Mouse (Mus musculus): ENCODE measurements around the gene Fes. TPM values are rescaled to one million over a fixed set of nuclear protein-coding genes. Genes with fewer than 3 reads are reported as not detected.

Fes gene
- polyA plus RNA-seq, 1 experiment, result 52.8 TPM

DNA sequence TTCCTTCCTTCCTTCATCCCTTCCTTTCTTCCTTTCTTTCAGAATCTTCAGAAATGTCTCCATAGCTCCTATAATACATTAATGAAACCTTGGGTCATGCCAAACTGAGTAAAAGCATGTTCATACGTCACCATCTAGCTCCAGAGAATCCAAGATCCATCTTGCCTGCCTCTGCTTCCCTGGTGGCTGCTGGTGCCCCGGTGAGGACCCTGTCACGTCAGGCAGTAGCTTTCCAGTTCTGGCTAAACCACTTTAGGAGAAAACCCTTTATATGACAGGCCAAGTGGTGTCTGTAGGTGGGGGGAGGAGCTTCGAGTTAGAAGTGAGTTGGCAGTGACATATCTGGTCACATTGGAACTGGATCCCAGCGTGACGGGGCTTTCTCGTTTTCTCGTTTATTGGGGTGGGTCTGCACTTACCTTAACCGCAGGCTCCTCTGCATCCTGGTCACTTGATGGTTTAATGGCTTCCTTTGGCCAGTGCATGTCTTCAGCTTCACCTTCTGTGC is 17.5 kb upstream of the Fes start, which contains the start of gene Furin:
Gene Furin, minus strand, starts transcription at position 249 of the 508 bp plus-strand sequence.
- Histone ChIP-seq H3K36me3 (ENCODE audit: control insufficient read depth, insufficient read depth, low read length) (no peaks in the 10 kb centered on the region), H3K4me3 (ENCODE audit: extremely low read depth, insufficient read depth, insufficient read length) (no peak within 1 kb of the TSS), H3K27ac (ENCODE audit: insufficient read depth, low read length) (no peak within 1 kb of the TSS), H3K27me3 (ENCODE audit: control insufficient read depth, insufficient read depth, low read length) (peaks cover 3% of the 10 kb centered on the region), H3K4me1 (ENCODE audit: control insufficient read depth, insufficient read depth, insufficient read length) (peaks cover 12% of the 10 kb centered on the region)
- DNase-seq (ENCODE audit: low read depth in 1 of 2, low spot score in 2 of 2), result no peak
- 80% methylated on average over 9 of the region's 9 CpGs for WGBS
- TF ChIP-seq CTCF (IDR thresholded peaks at IDR 0.05; ENCODE audit: extremely low read depth, insufficient read depth, insufficient read length, insufficient replicate concordance) (no peak), POLR2A (IDR thresholded peaks at IDR 0.05; ENCODE audit: low read depth, low read length) (no peak)

DNA sequence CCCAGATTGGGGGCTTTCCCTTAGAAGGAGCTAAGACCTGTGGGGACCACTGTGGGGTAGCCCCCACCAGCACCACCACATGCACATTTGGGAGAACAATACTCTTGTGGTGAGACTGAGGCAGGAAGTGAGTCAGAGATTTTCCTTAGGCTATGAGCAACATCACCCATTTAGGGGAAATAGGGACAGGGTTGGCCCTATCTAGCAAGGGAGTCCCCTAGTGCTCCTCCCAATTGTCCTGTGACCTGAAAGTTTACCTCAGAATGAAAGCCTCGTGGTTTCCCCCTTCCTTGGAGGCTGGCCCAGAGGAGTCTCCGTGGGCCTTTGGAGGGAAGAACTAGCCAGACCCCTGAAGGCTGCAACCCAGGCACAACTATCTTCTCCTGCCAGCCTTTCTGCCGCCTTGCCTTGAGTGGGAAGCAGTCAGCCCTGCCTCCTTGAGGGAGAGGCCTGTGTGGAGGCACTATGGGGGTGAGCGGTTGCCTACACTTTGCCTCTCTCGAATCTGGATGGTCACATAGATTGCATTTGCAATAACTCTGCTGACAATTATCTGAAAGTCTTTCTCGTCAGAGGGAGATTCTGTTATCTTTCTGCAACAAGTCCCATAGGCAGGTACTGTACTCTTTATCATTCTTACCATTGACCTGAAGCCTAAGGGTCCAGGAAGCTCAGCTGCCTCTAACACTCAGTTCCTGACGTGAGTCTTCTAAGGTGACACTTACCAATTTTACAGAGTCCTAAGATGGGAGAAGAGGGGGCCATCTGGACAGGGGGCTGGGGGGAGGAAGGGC is 16.6 kb upstream of the Fes start:
- 41% methylated on average over 7 of the region's 7 CpGs for WGBS
- H3K4me3 ChIP-seq (ENCODE audit: extremely low read depth, insufficient read depth, insufficient read length), result no peak overlapping the region
- TF ChIP-seq CTCF (IDR thresholded peaks at IDR 0.05; ENCODE audit: extremely low read depth, insufficient read depth, insufficient read length, insufficient replicate concordance), result no peak
- TF ChIP-seq POLR2A (IDR thresholded peaks at IDR 0.05; ENCODE audit: low read depth, low read length), result no peak
- peaks cover 3% of the 10 kb centered on the region for H3K27me3 ChIP-seq (ENCODE audit: control insufficient read depth, insufficient read depth, low read length)
- no peak overlapping the region for H3K27ac ChIP-seq (ENCODE audit: insufficient read depth, low read length)
- no peak for DNase-seq (ENCODE audit: low read depth in 1 of 2, low spot score in 2 of 2)
- peaks cover 14% of the 10 kb centered on the region for H3K4me1 ChIP-seq (ENCODE audit: control insufficient read depth, insufficient read depth, insufficient read length)
- no peaks in the 10 kb centered on the region for H3K36me3 ChIP-seq (ENCODE audit: control insufficient read depth, insufficient read depth, low read length)

DNA sequence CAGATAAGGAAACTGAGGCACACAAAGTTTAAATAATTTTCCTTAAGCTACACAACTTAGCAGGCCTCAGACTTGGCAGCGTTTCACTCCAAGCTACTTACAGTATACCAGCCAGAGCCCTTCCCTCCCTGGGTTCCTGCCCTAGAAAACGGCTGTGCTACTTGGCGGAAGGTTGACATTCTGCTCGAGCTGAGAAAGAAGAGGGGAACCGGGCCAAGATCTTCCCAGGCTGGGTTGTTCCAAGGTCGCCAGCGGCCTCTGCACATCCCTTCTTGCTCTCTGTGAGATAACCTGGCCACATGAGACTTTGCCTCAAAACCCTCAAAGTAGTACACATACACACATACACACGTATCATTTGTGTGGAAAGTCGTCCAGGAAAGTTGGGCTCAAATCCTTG is 15.8 kb upstream of the Fes start:
- peaks cover 3% of the 10 kb centered on the region for H3K27me3 ChIP-seq (ENCODE audit: control insufficient read depth, insufficient read depth, low read length)
- no peak for DNase-seq (ENCODE audit: low read depth in 1 of 2, low spot score in 2 of 2)
- 40% methylated on average over 9 of the region's 9 CpGs for WGBS
- H3K4me1 ChIP-seq (ENCODE audit: control insufficient read depth, insufficient read depth, insufficient read length), result peaks cover 14% of the 10 kb centered on the region
- TF ChIP-seq POLR2A (IDR thresholded peaks at IDR 0.05; ENCODE audit: low read depth, low read length), result no peak
- TF ChIP-seq CTCF (IDR thresholded peaks at IDR 0.05; ENCODE audit: extremely low read depth, insufficient read depth, insufficient read length, insufficient replicate concordance), result no peak
- no peaks in the 10 kb centered on the region for H3K36me3 ChIP-seq (ENCODE audit: control insufficient read depth, insufficient read depth, low read length)
- H3K4me3 ChIP-seq (ENCODE audit: extremely low read depth, insufficient read depth, insufficient read length), result no peak overlapping the region
- no peak overlapping the region for H3K27ac ChIP-seq (ENCODE audit: insufficient read depth, low read length)

DNA sequence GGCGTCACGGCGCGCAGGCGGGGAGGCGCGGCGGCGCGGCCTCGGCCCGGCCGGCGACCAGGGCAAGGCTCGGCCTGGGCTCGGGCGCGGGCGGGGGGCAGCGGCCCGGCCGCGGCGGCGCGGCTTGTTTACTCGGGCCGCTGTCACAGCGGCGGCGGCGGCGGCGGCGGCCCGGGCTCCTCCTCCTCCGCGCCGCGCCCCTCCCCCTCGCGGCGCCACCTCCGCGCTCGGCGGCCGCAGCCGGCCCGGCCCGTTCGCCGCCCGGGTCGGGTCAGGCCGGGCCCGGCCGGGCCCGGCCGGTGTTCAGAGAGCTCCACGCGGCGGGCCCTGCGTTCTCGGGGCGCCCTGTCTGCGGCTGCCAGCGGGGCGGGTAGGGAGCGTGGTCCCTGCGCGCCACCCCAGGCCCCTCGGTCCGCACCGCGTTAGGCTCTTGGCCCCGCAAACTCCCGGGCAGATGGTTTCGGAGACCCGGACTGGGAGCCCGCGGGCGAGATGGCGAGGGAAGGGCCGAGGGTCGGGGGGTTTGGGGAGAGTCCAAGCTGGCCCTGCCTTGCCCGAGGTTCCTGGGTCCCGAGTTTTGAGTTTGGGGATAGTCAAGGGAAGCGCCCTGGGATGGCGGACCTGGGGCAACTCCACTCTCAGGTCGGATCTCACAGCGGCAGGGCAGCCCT is 15.0 kb upstream of the Fes start:
- TF ChIP-seq CTCF (IDR thresholded peaks at IDR 0.05; ENCODE audit: extremely low read depth, insufficient read depth, insufficient read length, insufficient replicate concordance) (no peak), POLR2A (IDR thresholded peaks at IDR 0.05; ENCODE audit: low read depth, low read length) (no peak)
- Histone ChIP-seq H3K27ac (ENCODE audit: insufficient read depth, low read length) (peak overlapping the region; percentile 75), H3K4me3 (ENCODE audit: extremely low read depth, insufficient read depth, insufficient read length) (peak overlapping the region; percentile 71), H3K27me3 (ENCODE audit: control insufficient read depth, insufficient read depth, low read length) (peaks cover 3% of the 10 kb centered on the region), H3K36me3 (ENCODE audit: control insufficient read depth, insufficient read depth, low read length) (peaks cover 1% of the 10 kb centered on the region; the same call in 1 of the 2 replicates), H3K4me1 (ENCODE audit: control insufficient read depth, insufficient read depth, insufficient read length) (peaks cover 14% of the 10 kb centered on the region)
- DNase-seq (ENCODE audit: low read depth in 1 of 2, low spot score in 2 of 2), result peak in 1 of 2 experiments; percentile 63
- 9% methylated on average over 72 of the region's 92 CpGs for WGBS

DNA sequence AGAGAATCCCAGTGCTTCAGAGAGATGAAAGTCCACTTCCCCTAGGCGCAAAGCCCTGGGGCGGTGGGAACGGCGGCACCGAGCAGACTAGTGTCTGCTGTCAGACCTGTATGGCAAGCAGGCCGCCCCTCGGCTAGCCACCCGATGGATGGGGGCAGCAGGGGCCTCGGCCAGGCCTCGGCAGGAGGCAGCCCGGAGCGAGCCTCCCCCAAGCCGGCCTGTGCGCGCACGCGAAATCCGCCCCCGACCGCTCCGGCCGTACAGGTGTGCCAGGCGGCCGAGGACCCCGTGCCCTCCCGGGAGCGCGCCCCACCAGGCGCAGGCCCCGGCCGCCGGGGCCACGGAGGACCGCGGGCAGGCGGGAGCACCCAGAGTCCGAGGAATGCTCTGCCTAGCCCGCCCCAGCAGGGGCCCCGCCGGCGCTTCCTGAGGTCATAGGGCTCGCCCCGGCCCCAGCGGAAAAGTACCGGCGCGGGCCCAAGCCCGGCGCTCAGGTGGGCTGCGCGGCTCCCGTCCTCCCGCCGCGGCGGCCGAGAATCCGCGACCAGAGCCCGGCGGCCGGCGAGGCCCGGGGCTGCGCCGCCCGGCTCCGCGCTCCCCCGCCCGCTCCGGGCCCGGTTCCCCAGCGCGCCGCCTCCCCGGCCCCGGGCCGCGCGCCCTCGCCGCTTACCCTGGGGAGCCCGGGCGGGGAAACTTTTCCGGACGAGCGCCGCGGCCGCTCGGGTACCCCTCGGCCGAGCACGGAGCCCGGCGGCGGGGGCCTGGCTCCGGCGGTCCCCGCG is 14.3 kb upstream of the Fes start:
- DNase-seq (ENCODE audit: low read depth in 1 of 2, low spot score in 2 of 2), result peak in 1 of 2 experiments; percentile 44
- peak overlapping the region; percentile 71 for H3K4me3 ChIP-seq (ENCODE audit: extremely low read depth, insufficient read depth, insufficient read length)
- H3K27ac ChIP-seq (ENCODE audit: insufficient read depth, low read length), result peak overlapping the region; percentile 64
- peaks cover 14% of the 10 kb centered on the region for H3K4me1 ChIP-seq (ENCODE audit: control insufficient read depth, insufficient read depth, insufficient read length)
- peaks cover 3% of the 10 kb centered on the region for H3K27me3 ChIP-seq (ENCODE audit: control insufficient read depth, insufficient read depth, low read length)
- TF ChIP-seq POLR2A (IDR thresholded peaks at IDR 0.05; ENCODE audit: low read depth, low read length) (no peak), CTCF (IDR thresholded peaks at IDR 0.05; ENCODE audit: extremely low read depth, insufficient read depth, insufficient read length, insufficient replicate concordance) (no peak)
- peaks cover 4% of the 10 kb centered on the region for H3K36me3 ChIP-seq (ENCODE audit: control insufficient read depth, insufficient read depth, low read length)
- 3% methylated on average over 77 of the region's 102 CpGs for WGBS

DNA sequence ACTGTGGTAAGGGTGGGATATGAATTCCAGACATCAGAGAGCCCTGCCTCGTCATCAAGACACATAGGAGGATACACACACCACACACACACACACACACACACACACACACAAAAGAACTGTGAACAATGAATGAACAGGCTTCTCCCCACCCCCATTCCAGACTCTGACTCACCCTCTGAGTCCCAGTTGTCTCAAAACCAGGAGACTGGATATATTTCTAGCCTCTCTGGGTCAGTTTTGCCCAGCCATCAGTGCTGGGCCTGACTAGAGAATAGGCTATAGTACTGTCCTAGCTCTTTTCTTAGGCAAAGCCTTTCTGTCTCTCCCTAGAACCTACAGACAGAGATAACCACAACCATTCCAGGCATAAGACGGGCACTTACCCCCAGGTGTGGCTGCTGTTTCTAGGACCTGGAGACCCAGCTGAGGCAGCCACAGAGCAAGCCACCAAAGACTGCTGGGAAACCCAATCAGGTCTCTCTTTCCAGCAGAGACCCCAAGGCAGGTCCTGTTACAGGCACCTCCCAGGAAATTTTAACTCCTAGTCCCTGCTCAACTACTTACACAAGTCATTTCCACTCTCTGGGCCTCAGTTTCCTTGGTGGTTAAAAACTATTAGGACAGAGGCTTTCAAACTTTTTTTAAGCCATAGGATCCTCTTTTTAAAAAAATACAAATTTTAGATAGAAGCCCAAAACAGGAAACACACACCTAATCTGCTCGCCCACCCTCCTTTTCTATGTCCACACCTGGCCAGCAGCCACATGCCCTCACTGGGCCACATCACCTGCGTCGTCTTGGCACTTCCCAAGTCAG is 13.5 kb upstream of the Fes start:
- WGBS, result 28% methylated on average over 5 of the region's 5 CpGs
- TF ChIP-seq POLR2A (IDR thresholded peaks at IDR 0.05; ENCODE audit: low read depth, low read length), result no peak
- no peak for TF ChIP-seq CTCF (IDR thresholded peaks at IDR 0.05; ENCODE audit: extremely low read depth, insufficient read depth, insufficient read length, insufficient replicate concordance)
- Histone ChIP-seq H3K27ac (ENCODE audit: insufficient read depth, low read length) (peak overlapping the region; percentile 64), H3K4me1 (ENCODE audit: control insufficient read depth, insufficient read depth, insufficient read length) (peaks cover 14% of the 10 kb centered on the region), H3K36me3 (ENCODE audit: control insufficient read depth, insufficient read depth, low read length) (peaks cover 10% of the 10 kb centered on the region), H3K4me3 (ENCODE audit: extremely low read depth, insufficient read depth, insufficient read length) (peak overlapping the region; percentile 71), H3K27me3 (ENCODE audit: control insufficient read depth, insufficient read depth, low read length) (peaks cover 3% of the 10 kb centered on the region)
- DNase-seq (ENCODE audit: low read depth in 1 of 2, low spot score in 2 of 2), result no peak

Measured in spleen, adult 2 months (tissue).